Mouse (Mus musculus): ENCODE data around the gene Smg7.
A peak's percentile ranks its signal among the peaks of the same experiment; 100 is the strongest.

Smg7 gene

DNA sequence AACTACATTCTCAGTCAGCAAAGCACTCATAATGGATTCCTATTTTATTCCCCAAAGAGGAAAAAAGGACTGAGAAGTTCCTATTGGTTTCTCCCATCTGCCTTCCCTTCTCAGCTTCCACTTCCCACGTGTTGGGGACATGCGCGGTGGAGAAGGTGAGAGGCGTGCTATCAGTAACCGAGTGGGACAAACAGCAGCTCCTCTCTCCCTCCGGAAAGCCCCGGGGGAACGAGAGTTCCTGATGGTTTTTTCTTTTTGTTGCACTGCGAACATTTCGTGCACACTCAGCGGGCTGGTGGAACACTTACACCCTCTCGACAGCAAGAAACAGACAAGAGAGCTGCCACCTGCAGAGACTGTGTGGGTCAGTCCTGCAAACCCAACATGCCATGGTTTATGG is 63.6 kb downstream of the Smg7 start:
- DNase-seq (ENCODE audit: low read depth), result no peak

- peak; percentile 72 for DNase-seq (ENCODE audit: low read depth)
These were observed 64.3 kb downstream of the Smg7 start for GRCm38 (mm10) chr1:152838026-152838702.

DNA sequence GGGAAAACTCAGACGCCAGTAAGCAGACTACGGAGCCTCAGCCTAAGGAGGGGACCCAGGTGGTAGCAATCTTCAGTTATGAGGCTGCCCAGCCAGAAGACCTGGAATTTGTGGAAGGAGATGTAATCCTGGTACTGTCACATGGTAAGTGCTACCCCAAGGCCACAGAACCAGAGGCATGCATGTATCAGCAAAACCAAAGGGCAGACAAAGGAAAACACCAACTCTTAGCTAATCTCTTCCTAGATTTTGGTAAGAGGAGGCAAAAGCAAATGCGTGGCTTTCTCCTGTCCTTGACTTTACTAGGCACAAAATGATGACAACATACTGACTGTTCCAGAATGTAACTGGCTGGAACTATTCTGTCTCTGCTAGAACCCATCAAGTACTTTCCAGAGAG is 67.4 kb downstream of the Smg7 start:
- DNase-seq (ENCODE audit: low read depth), result no peak

GRCm38 (mm10) chr1:152832316-152832715 is 70.1 kb downstream of the Smg7 start:
- peak; percentile 50 for DNase-seq (ENCODE audit: low read depth)

DNA sequence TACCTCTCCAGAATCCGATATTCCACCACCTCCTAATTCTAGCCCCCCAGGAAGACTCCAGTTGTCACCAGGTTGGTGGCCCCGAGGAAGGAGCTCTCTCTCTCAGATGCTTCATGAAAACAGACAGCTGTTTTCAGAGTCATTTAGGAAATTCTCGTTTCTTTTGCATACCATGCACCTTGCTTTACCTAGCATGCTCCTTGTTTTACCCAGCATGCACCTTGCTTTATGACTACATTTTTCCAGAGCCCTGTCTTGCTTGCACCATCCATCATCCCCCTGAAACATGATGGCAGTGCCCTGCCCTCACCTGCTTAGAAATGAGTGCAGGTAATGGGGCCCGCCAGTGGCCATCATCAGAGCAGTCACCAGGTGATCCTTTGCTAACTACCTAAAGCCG is 70.8 kb downstream of the Smg7 start:
- no peak for DNase-seq (ENCODE audit: low read depth)

DNA sequence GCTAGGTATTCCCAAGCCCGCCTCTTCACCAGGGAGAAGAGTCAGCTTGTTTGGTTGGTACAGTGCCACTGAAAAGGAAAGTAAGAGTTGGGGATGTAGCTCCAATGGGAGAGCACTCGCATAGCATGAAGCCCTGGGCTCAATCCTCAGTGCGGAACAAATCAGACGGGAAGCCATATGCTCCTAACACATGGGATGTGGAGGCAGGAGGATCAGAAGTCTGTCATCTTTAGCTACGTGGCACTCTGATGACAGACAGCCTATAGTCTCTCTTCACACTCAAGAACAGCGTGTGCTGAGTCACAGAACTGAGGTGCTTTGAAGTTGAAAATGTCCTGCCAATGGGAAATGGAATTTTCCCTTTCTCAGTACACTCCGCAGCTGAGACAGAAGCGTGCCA is 71.4 kb downstream of the Smg7 start:
- DNase-seq (ENCODE audit: low read depth), result no peak

DNA sequence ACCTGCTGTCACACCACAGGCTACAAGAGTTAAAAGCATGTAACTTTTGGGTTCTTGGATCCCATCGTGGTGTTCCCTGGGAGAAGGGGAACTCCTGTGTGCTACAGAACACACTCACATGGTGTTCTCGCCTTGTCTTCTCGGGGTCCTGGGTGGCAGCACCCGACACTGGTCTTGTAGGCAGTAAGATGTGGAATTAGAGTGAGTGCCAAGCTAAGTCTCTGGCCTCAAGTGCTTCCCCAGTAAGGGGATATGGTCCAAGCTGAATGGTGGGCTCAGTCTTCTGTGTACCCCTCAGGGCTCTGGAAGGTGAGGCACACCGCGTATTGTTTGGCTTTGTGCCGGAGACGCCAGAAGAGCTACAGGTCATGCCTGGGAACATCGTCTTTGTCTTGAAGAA is 72.4 kb downstream of the Smg7 start:
- no peak for DNase-seq (ENCODE audit: low read depth)

DNA sequence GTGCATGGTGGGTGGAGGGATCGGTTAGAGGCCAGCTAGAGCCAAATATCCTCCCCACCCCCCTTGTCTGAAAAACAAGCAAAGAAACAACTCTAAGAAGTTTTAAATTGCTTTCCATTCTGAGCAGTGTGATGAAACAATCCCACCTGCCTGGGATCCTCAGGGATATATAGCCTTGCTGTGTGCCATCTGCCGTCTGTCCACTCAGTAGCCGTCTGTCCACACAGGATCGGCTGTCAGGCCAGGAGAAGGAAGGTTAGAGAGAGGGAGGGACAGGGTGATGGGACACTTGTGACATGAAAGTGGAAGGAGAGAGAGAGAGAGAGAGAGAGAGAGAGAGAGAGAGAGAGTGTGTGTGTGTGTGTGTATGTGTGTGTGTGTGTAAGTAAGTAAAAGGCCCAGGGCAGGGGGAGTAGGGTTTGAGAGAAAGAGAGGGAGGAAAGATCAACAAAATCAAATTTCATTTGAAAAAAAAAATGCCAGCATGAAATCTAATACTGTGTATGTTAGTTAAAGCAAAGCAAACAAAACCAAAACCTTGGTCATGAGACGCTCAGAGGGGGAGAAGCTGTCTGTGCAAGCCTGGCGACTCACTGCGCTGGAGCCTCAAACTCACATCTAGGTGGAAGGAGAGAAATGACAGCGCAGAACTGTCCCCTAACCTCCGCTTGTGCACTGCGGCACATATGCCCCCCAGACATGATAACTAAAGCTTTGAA is 73.7 kb downstream of the Smg7 start:
- DNase-seq (ENCODE audit: low read depth), result no peak

DNA sequence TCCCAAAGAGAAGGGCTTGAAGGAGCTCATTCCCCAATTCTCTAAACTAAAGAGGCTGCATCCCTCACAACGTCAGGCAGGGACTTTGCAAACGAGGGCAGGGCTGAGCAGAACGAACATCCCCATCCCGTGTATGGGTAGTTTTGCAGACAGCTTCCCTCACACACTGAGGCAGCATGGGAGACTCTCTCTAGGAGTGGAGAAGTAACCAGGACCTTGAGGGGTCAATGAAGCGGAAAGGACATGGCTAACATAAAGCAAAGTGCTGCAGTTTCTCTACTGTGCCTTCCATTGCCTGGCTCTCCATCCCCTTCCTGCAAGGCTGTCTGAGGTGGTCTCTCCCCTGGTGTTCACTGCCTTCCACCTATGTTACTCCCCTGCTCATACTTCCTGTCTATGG is 74.3 kb downstream of the Smg7 start:
- DNase-seq (ENCODE audit: low read depth), result no peak

GRCm38 (mm10) chr1:152826446-152826845 is 76.0 kb downstream of the Smg7 start:
- DNase-seq (ENCODE audit: low read depth), result no peak

DNA sequence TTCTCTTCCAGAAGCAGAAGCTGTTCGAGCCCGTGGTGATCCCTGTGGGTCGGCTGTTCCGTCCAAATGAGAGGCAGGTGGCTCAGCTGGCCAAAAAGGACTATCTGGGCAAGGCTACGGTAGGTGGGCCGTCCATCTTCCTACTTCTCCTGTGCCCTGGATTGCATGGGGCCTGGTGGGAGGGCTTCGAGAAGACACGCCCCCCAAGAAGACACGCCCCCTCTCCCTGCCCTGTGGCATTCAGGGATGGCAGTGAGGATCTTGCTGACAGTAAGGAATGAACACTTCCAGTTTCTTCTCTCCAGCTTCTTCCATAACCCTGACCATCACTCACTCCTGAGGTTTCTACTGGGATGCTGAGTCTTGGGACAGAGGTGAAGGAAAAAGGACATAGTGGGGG is 78.2 kb downstream of the Smg7 start:
- DNase-seq (ENCODE audit: low read depth), result no peak

DNA sequence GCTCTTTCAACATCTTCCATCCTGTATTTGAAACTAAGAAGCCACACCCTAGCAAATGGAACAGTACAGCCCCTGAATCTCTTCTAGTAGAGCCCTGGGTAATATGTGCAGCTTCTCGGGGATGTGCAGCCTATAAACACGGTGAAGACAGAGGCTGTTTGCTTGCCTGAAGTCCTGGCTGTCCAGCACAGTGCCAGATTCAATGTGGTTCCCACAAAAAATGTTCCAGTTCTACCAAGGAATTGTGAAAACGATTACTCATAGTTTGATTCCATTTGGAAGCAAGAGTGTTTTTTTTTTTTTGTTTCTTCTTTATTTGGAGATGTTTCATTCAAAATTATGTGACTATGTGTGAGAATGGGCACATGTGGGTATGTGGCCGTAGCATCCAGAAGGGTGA is 80.7 kb downstream of the Smg7 start:
- DNase-seq (ENCODE audit: low read depth), result no peak

DNA sequence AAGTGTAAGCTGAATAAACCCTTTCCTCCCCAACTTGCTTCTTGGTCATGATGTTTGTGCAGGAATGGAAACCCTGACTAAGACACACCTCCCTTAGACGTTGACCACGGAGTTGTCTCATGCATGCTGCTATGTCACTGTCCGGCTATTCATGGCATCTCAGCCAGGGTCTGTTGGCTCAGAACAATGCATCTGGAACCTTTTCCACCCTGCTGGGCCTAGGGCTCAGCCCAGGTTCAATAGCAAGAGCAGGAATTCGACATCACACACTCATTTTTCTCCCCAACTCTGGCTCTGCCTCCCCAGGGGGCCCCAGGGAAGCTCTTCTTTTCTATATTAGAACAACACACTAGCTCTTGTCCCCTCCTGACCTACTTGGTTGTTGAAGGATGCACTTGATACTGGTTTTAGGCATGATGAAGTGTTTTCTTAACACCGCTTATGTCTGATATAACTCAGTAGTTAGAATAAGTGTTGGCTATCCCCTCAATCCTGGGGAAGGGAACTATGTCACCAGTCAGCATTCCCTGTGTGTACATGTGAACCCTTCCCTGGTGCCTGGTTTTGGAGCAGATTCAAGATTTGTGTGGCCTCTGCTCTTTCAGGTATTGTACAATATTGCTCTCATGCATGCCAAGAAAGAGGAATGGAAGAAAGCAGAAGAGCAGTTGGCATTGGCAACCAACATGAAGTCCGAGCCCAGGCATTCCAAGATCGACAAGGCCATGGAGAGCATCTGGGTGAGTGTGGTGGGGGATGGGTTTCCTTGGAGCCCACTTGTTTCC is 81.3 kb downstream of the Smg7 start:
- peak; percentile 43 for DNase-seq (ENCODE audit: low read depth)

DNA sequence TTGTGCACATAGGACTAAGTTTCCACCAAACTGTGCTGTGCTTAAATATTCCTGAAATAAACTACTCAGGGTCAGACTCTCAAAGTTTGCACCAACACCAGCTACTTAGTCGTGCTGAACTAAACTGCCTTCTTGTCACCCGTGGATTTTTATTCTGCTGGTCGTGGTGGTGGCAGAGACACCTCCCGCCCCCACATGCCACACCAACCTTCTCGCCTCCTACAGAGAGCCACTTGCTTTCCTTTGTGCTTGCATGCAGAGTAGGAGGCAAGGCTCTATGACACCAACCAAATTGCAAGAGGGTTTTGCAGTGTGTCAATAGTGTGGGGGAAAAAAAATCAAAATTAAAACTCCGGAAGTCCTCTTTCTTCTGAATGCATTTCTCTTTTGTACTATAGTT is 82.9 kb downstream of the Smg7 start:
- DNase-seq (ENCODE audit: low read depth), result no peak

- no peak for DNase-seq (ENCODE audit: low read depth)
These were observed 84.7 kb downstream of the Smg7 start for GRCm38 (mm10) chr1:152817794-152818193.

DNA sequence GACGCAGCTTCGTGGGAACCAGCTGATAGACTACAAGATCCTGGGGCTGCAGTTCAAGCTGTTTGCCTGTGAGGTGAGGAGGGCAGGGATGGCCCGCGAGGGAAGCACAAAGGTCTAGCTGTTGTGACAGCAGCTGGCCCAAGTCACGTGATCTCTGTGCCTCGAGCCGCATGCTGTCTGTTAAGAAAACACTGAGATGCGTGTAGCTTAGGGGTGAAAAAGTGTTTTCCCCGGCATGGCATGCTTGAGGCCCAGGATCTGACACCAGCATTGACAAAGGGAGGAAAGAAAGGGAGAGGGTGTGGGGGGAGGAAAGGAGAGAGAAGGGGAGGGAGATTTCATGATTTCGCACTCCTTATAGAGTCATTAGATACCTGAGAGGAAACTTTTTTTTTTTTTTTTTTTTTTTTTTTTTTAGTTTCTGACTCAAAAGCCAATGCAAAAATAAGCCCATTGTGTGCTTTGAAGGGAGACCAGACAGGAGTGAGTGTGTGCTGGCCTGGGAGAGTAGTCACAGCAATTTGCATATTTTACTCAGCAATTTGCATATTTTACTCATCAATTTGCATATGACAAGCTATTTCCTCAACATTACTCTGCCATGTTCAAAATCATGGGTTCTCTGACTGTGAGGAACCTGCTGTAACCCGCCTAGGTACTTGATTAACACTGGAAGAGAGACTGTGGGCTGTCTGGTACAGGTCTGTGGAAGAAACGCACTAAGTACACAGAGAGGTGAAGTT is 85.2 kb downstream of the Smg7 start:
- no peak for DNase-seq (ENCODE audit: low read depth)

GRCm38 (mm10) chr1:152815265-152815701 is 87.2 kb downstream of the Smg7 start:
- DNase-seq (ENCODE audit: low read depth), result peak; percentile 51

- DNase-seq (ENCODE audit: low read depth), result peak; percentile 85
These were observed 91.7 kb downstream of the Smg7 start for GRCm38 (mm10) chr1:152810533-152811439.

DNA sequence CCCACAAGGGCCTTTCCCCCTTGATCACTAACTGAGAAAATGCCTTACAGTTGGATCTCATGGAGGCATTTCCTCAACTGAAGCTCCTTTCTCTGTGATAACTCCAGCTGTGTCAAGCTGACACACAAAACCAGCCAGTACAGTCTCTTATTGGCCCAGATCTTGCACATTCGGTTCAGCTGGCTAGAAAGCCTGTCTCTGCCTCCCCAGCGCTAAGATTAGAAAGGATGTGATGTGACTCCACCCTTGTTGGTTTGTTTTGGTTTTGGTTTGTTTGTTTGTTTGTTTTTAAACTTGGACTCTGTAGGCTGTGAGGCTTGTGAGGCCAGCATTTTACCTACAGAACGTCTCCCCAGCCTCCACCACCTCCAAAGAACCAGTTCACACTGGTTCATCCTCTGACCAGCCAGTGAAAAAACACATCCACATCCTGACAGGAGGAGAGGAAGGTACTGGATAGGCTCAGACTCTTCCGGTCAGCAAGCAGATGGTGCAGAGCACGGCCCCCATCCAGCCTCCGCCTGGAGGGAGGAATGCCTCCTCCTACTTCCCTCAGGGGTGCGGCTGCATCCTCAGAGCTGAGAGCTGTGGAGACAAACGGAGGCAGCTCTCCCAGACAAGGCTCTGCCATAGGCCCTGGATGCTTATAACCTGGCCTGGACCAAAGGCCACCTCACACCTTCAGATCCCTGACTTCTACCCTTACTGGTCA is 92.7 kb downstream of the Smg7 start:
- DNase-seq (ENCODE audit: low read depth), result peak; percentile 77

DNA sequence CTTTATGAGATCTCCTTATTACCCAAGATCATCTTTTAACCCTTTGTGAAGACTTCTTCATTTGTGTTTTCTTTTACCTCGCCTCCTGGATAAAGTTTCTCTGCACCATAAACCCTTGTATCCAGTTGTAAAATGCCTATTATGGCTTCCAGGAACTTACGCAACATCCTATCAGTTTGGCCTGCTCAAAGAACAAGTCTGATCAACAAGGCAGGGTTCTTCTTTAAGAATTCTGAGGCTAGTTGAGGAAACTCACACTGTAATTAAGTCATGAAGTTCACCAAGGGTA is 94.1 kb downstream of the Smg7 start:
- peak; percentile 66 for DNase-seq (ENCODE audit: low read depth)

Measured in 416B (cell line).